Mouse (Mus musculus) liver, adult (tissue): ENCODE results near the gene Ctnnbip1.

Source experiments
- GATA4 ChIP-seq: IDR thresholded peaks from 2 replicates; pipeline ENCODE4 v1.6.1; 2014; ENCODE audit warnings: mild to moderate bottlenecking, low read length; ENCODE audit not compliant: insufficient replicate concordance

Ctnnbip1 gene

DNA sequence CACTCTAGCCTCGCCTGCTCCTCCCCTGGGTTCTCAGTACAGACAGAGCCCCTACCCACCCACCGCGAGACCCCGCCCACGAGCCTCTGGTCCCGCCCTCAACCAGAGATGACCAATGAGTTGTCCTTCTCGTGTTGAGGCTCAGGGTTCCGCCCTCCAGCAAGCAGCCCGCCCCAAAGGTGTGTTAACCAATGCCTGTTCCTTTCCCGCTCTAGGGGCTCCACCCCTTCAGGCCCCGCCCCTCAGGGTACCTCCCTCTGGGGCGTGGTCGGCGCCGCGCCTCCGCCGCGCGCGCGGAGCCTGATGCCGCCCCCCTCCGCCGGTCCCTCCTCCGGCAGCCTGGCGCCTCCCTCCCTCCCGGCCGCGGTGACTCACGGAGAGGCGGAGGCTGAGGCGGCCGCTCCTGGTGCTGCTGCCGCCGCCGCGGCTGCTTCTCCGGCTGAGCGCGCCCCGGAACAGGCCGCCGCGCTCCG lies at the start of gene Ctnnbip1:
Ctnnbip1 (plus strand) TSS at position 369 of the 473 bp plus-strand sequence.
- TF ChIP-seq GATA4, result no peak

DNA sequence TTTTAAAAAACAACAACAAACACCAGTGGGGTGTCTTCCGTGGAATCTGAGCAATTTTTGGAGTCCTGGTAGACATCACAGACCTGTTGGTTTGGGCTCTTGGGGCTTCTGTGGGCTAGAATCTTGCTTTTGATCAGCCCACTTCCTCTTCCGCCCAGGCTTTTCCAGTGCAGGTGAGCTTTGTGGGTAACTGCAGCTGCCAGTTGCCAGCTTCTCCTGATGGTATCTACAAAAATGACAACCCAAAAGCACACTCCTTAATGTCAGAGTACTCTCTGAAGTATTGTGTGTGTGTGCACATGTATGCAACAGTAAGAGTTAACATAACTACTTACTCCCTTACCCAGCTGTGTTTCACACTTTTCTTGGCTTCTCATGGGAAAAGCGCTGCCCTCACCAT lies 48.5 kb upstream of the Ctnnbip1 start:
- no peak for TF ChIP-seq GATA4

DNA sequence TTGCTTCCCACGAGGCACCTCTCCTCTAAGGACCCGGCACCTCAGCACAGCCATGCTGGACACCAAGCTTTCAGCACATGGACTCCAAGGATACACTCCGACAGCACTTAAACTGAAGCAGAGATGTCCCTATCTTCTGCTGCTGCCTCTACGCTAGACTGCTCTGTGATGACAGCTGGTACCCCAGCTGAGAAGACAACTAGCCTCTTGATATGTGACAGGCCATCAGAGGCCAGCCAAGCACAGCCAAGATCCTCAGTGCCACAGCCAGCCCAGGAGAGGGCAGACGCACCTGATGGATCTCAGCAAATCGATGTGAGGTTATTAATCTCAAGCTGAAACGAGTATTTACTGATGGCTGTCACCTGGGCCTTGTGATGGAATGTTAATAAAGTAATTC lies 42.9 kb upstream of the Ctnnbip1 start:
- TF ChIP-seq GATA4, result no peak

DNA sequence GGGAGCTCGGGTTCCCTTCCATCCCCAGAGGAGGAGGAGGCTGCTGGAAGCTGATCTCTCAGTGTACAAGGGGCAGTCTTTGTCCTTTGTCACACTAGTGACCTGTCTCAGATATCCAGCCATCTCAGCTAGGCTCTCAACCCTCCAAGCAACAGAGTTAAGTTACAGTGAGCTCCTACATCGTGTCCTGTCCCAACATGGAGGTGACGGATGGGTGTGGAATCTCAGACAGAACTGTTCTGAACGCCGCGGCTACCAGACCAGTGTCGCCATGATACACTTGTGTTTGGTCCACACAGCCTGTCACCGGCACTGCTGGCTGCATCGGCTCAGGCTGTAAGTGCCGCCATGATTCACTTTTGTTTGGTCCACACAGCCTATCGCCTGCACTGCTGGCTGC lies 41.0 kb upstream of the Ctnnbip1 start, which contains the start of gene Tmem274:
Tmem274 (plus strand) TSS at position 301 of the 400 bp plus-strand sequence.
- no peak for TF ChIP-seq GATA4

DNA sequence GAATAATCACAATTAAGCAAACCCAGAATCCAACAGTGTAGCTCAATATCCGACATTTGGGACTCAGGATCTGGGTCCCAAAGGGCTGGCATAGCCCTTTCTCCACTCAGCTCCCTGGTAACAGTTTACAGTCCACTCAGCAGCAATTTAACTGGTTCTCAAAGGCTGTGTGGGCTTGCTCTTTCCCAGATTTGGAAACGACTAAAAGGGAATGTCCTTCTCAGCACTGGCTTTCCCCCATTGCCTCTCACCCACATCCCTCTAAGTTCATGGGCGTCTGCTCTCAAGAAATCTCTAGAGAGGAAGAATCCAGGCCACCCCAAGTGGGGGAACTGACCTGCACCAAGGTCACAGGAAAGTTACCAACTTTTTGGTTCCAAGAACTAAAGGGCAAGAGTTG lies 33.5 kb upstream of the Ctnnbip1 start:
- TF ChIP-seq GATA4, result no peak

DNA sequence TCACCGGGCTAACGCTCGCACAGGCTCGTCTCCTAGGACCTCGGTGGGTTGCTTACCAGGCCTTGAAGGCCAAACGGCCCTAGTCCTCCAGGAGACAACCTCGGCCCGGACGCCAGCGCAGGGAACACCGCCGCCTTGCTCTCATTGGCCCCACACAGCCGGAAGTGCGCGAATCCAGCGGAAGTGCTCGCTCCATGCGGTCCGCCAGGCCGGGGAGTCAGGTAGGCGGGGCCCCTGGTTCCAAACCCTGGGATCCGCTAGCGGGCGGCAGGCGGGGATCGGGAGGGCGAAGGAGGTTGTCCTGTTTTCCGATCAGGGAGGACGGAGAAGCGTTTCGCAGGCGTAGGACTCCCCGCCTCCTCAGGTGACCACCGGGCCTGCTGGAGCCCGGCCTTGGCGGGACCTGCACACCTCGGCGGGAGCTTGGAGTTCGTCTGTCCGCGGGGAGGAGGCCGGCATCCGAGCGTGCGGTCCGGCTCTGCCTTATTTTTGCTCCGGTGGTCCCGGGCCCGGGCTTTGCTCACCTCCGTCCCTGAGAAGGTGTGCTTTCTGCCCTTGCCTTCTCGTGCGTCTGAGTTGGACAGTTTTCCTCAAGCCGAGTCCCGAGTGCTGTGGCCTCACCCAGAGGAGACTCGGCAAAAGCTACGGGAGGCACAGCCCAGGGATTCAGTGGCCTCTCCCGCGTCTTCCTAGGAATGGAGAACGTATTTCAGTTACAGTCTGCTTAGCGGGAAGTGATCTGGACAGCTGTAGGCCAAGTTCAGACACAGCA lies 32.8 kb upstream of the Ctnnbip1 start, which contains the start of the genes Nmnat1 and Lzic:
Nmnat1 (minus strand) TSS at position 150 of the 772 bp plus-strand sequence.
Lzic (plus strand) TSS at position 177 of the 772 bp plus-strand sequence.
- TF ChIP-seq GATA4, result no peak; the same call in 1 of the 2 replicates

DNA sequence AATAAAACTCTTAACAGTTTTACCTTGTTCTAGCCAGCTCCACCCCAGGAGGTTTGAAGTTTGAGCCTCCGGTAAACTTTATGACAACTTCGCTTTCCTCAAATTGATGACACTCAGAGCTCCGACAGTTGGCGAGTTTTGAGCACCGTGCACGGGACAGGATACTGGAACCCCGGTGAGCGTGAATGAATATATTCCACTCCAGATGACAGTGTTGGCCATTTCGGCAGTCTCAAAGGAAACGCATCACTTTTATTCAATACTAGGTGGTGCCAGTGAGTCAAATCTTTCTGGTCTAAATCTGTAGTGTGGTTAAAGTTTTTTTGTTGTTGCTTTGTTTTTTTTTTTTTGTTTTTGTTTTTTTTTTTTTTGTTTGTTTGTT lies 32.2 kb upstream of the Ctnnbip1 start:
- no peak for TF ChIP-seq GATA4

DNA sequence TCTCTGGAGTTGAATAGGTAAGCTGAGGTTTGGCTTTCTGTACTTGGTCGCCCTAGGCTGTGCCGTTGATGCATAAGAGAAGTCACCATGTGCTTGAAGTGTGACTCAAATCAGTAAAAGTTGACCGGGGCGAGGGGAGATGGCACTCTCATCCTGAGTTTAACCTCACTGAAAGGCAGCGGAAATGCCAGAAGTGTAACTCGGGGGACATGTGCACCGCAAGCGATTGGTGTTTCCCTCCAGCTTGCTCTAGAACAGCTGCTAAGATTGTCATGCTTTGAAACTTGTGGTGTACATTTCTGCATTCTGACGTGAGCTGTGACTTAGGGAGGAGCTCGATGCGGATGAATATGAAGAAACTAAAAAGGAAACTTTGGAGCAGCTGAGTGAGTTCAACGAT lies 30.3 kb upstream of the Ctnnbip1 start:
- TF ChIP-seq GATA4, result no peak

DNA sequence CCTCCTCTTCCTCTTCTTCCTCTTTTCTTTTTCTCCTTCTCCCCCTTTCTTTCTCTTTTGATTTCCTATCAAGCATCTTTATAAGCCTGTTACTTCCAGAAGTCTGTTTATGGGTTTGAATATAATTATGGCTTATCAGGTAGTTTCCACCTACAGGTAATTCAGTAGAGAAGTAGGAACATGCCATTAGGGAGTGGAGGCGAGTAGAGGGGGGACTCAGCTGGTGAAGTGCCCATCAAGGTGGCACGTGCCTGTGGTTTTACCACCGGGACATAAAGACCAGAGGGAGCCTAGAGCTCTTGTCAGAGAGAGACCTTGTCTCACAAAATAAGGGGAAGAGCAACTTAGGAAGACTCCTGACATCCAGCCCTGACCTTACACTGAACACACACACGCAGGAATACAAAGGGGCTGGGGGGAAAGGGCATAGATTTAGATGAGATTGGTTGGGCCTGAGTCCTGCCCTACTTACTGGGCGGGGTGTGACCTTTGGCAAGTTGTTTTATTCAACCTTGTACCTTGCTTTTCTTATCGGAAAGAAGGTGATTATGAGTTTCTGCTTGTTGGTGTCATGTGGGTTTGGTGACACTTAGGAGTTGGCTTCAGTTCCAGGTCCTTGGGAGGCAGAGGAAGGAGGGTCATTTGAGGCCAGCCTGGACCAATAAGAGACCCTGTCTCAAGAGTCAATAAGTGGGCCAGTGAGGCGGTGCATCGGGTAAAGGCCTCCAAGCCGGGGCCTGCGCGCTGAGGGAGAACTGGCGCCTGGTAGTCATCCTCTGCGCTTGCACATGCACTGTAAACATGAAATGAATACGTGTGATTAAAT lies 28.4 kb upstream of the Ctnnbip1 start:
- TF ChIP-seq GATA4, result no peak

DNA sequence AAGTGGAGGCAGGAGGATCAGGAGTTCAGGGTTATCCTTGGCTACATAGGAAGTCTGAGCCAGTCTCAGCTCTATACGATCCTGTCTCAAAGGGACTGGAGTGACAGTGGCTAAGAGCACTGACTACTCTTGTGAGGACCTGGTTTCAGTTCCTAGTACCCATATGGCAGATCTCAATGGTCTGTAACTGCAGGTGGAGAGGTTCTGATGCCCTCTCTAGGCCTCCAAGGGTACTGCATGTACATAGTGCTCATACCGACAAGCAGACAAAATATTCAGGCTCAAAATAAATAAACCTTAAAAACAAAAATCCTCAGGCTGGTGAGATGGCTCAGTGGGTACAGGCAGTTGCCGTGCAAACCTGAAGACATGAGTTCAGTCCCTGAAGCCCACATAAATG lies 26.9 kb upstream of the Ctnnbip1 start:
- TF ChIP-seq GATA4, result no peak

DNA sequence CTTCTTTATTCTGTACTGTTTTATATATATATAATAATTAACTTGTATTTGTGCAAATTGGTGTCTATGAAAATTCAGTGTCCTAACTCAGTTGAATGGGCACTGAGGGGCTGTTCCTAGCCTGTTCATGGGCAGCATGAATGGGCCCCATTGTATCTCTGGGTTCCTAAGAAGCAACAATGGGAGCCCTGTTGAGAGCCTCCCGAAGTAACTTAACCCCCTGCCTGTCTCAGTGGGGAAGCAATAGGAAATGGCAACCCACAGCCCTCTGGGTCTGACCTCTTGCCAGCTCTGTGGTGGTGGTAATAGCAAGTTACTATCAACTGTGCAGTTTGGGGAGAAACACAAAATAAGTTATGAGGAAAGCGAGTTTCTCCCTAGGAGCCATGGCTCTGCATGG lies 21.4 kb upstream of the Ctnnbip1 start:
- TF ChIP-seq GATA4, result no peak

DNA sequence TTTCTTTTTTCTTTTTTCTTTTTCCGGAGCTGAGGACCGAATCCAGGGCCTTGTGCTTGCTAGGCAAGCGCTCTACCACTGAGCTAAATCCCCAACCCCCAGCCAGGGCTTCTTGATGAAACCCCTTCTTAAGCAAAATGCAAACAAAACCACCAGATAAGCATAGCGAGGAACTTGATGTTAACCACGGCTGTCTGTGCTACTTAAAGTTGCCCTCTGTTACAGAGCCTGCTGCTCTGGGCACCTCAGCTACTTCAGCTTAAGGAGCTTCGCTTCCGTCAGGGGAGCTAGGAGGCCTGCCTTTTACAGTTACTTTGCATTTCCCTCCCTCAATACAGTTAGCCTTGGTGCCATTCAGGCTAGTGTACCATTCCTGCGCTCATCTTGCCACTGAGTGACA lies 19.1 kb upstream of the Ctnnbip1 start:
- no peak for TF ChIP-seq GATA4

DNA sequence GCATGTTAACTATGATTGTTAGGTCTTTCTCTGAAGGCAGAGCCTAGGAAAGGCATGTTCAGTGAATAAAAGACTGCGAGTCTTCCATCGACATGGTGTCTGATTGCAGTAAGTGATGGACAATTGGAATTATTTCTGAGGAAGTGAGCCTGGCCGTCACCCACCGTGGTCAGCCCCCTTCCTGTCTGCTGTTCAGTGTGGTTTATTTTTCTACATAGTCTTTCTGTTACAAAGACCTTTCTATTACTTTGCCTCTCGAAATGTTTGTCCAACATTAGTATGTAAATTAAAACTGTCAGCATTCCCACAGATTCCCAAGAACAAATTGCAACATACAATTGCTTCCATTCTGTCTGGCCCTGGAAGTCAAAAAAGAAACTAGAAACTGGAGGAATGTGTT lies 18.2 kb upstream of the Ctnnbip1 start:
- TF ChIP-seq GATA4, result no peak

DNA sequence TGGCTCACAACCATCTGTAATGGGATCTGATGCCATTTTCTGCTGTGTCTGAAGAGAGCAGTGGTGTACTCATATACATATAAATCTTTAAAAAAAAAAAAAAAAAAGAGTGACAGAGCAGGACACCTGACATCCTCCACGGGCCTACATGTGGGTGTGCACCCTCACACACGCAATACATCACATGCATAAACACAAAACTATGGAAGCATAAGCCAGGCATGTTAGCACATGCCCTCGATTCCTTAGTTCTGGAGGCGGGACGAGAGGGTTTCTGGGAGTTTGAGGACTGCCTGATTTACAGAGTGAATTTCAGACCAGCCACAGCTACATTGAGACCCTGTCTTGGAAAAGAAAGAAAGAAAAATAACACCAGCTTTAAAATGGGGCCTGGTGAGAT lies 13.7 kb upstream of the Ctnnbip1 start:
- no peak for TF ChIP-seq GATA4

DNA sequence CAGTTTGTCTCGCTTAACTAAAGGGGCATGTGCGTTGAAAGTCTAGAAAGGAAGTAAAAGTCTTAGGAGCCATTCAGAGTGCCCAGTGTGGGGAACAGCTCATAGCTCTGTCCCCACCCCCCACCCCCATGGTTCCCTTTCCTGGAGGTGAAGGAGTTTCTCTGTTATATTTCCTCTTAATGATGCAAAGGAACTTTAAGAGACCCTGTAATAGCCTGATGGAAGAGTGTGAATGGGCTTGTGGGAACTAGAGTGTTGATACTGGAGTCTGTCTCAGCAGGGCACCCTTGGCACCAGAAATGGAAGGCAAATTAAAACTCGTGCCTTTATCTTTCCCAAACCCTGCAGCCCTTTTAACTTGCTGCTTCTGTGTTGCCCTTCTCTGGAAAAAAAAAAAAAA lies 13.2 kb upstream of the Ctnnbip1 start:
- TF ChIP-seq GATA4, result no peak
